Comparison of ENCODE assay signal across 8 mouse cellular contexts in the genomic region with DNA sequence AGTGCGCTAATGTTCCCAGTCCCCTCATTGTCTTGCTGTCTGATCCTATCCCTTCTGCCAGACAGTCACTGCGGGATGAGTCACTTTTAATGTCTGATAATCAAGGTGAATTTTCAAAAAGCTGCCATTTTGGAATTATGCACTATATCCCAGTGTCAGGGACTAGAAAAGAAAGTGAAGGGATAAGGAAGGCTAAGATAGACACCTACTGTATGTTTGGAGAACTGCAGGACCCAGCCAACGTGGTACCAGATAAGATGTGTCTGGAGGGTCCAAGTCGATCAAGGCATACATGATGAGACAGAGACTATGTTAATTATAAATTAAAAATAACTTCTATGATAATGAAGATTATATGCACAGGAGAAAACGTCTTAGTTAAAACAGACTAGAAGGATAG.
DNase-seq lines count a peak whose midpoint lies in the region; ATAC-seq and TF ChIP-seq lines count a peak whose summit lies in the region.
"Had no signal": no experiment of that assay in that cellular context is flagged by ENCODE, and none has a peak within 500 bp of the region (broad histone marks: within the 10 kb centered on the region; RNA-seq: fewer than 3 reads in every experiment).

No protein-coding gene starts in this region.

- no peak overlapping the region for H3K4me3 ChIP-seq in intestine, postnatal 0 days (ENCODE audit: low read depth, low read length)
- H3K4me3 ChIP-seq in limb, embryonic 13.5 days, result no peak overlapping the region
- H3K4me3 ChIP-seq: erythroblast, embryonic 14.5 days had no signal

- ATAC-seq in intestine, postnatal 0 days, result 0 out of 2 replicates have a peak, but pooled peaks have one; percentile 45
- ATAC-seq in limb, embryonic 13.5 days (ENCODE audit: low FRiP score, low read depth), result 0 out of 2 replicates have a peak, but pooled peaks have one; percentile 44
- no peak for ATAC-seq in activated CD4-positive, CD25-positive, alpha-beta regulatory T cell, adult 4 months

- peak; percentile 86 for TF ChIP-seq CTCF in intestine, postnatal 0 days (IDR thresholded peaks at IDR 0.05; ENCODE audit: low read depth)

- no peaks in the 10 kb centered on the region for H3K4me1 ChIP-seq in intestine, postnatal 0 days (replicated peaks; ENCODE audit: control insufficient read depth, insufficient read depth, low read length)
- H3K4me1 ChIP-seq in limb, embryonic 13.5 days, result peaks cover 24% of the 10 kb centered on the region

- no peak overlapping the region for H3K9ac ChIP-seq in intestine, postnatal 0 days (ENCODE audit: low read depth, low read length)
- no peak overlapping the region for H3K9ac ChIP-seq in limb, embryonic 13.5 days

- peak; percentile 71 for DNase-seq in Muller cell, postnatal 12 days (ENCODE audit: inconsistent ontology term)
- DNase-seq in adrenal gland, postnatal 36 days, result peak; percentile 10 to 26
- peak; percentile 19 for DNase-seq in fibroblast of lung, adult 2 months (ENCODE audit: low read depth)
- DNase-seq in right cerebral cortex, adult 2 months (ENCODE audit: low spot score in 2 of 2), result peak; percentile 75 to 78

- H3K36me3 ChIP-seq in intestine, postnatal 0 days (ENCODE audit: control insufficient read depth, insufficient read depth), result no peaks in the 10 kb centered on the region
- H3K36me3 ChIP-seq in limb, embryonic 13.5 days, result no peaks in the 10 kb centered on the region

- WGBS in intestine, postnatal 0 days, result 38% methylated on average over 5 of the region's 5 CpGs
- WGBS in limb, embryonic 13.5 days, result 47% methylated on average over 5 of the region's 5 CpGs

- H3K9me3 ChIP-seq in intestine, postnatal 0 days (ENCODE audit: control insufficient read depth), result no peaks in the 10 kb centered on the region
- H3K9me3 ChIP-seq in limb, embryonic 13.5 days, result peaks cover 5% of the 10 kb centered on the region

- H3K27ac ChIP-seq in intestine, postnatal 0 days (ENCODE audit: low read depth, low read length), result no peak overlapping the region
- H3K27ac ChIP-seq in limb, embryonic 13.5 days, result no peak overlapping the region

- no peaks in the 10 kb centered on the region for H3K27me3 ChIP-seq in intestine, postnatal 0 days (replicated peaks; ENCODE audit: control insufficient read depth, insufficient read depth, low read length)
- H3K27me3 ChIP-seq in limb, embryonic 13.5 days, result no peaks in the 10 kb centered on the region

- no peak overlapping the region for H3K4me2 ChIP-seq in intestine, postnatal 0 days (replicated peaks; ENCODE audit: low read depth)
- no peak overlapping the region for H3K4me2 ChIP-seq in limb, embryonic 13.5 days (replicated peaks)

Comparison
In these comparisons a context has a peak if more than half of its experiments do, and no peak if none do; other contexts are left out.
1. DNase-seq: peak in every context shown above with its lines; median percentile 76 in right cerebral cortex, adult 2 months; 71 in Muller cell, postnatal 12 days; 19 in fibroblast of lung, adult 2 months; 18 in adrenal gland, postnatal 36 days.